Mouse (Mus musculus) ES-E14 (cell line): ENCODE measurements at regions not wholly inside any gene's neighbourhood (a gene's known extent, or its start where the extent isn't known, plus 50 kb on each side); places are given as distances from the start of the nearest gene placed in this dataset.

ENCODE experiments used
- CHD2 ChIP-seq: IDR thresholded peaks from 2 replicates; pipeline ENCODE4 v1.6.1; 2014; ENCODE audit warnings: mild to moderate bottlenecking, low read depth, low read length, inconsistent platforms
- HCFC1 ChIP-seq: IDR thresholded peaks from 2 replicates; pipeline ENCODE4 v1.6.1; 2012; ENCODE audit warnings: low read length, inconsistent platforms, borderline replicate concordance; ENCODE audit not compliant: insufficient read depth
- ZNF384 ChIP-seq: IDR thresholded peaks from 2 replicates; pipeline ENCODE4 v1.6.1; 2012; ENCODE audit warnings: low read depth, low read length, inconsistent platforms

GRCm38 (mm10) chr2:61354104-61354503, 224.3 kb upstream of the Tank start:
- no peak for TF ChIP-seq HCFC1
- TF ChIP-seq ZNF384: no peak
- no peak for TF ChIP-seq CHD2
